Mouse (Mus musculus): ENCODE measurements at regions not wholly inside any gene's neighbourhood (a gene's known extent, or its start where the extent isn't known, plus 50 kb on each side); places are given as distances from the start of the nearest gene placed in this dataset.

GRCm38 (mm10) chr15:59845158-59845739 lies 171.2 kb downstream of the 4933412E24Rik start:
- DNase-seq (ENCODE audit: extremely low read depth, insufficient read length, low spot score) = peak; percentile 64

GRCm38 (mm10) chr15:59836631-59837030 lies 179.8 kb downstream of the 4933412E24Rik start:
- peak; percentile 60 for DNase-seq (ENCODE audit: extremely low read depth, insufficient read length, low spot score)

GRCm38 (mm10) chr15:59833232-59833631 lies 183.2 kb downstream of the 4933412E24Rik start:
- no peak for DNase-seq (ENCODE audit: extremely low read depth, insufficient read length, low spot score)

GRCm38 (mm10) chr15:59831481-59831880 lies 184.9 kb downstream of the 4933412E24Rik start:
- no peak for DNase-seq (ENCODE audit: extremely low read depth, insufficient read length, low spot score)

- no peak for DNase-seq (ENCODE audit: extremely low read depth, insufficient read length, low spot score)
These were observed 185.6 kb downstream of the 4933412E24Rik start for GRCm38 (mm10) chr15:59830553-59831462.

- DNase-seq (ENCODE audit: extremely low read depth, insufficient read length, low spot score) = peak; percentile 82
These were observed 188.0 kb downstream of the 4933412E24Rik start for GRCm38 (mm10) chr15:59828421-59828820.

- peak; percentile 22 for DNase-seq (ENCODE audit: extremely low read depth, insufficient read length, low spot score)
These were observed 190.1 kb downstream of the 4933412E24Rik start for GRCm38 (mm10) chr15:59826164-59826950.

GRCm38 (mm10) chr15:59823921-59824320 lies 192.5 kb downstream of the 4933412E24Rik start:
- DNase-seq (ENCODE audit: extremely low read depth, insufficient read length, low spot score) = no peak

GRCm38 (mm10) chr15:59822995-59823681 lies 193.3 kb downstream of the 4933412E24Rik start:
- peak; percentile 92 for DNase-seq (ENCODE audit: extremely low read depth, insufficient read length, low spot score)

- DNase-seq (ENCODE audit: extremely low read depth, insufficient read length, low spot score) = no peak
These were observed 196.1 kb downstream of the 4933412E24Rik start for GRCm38 (mm10) chr15:59820317-59820716.

GRCm38 (mm10) chr15:59816031-59816430 lies 200.4 kb downstream of the 4933412E24Rik start:
- DNase-seq (ENCODE audit: extremely low read depth, insufficient read length, low spot score) = no peak

GRCm38 (mm10) chr15:59811566-59811965 lies 204.8 kb downstream of the 4933412E24Rik start:
- DNase-seq (ENCODE audit: extremely low read depth, insufficient read length, low spot score) = no peak

GRCm38 (mm10) chr15:59809361-59809760 lies 207.1 kb downstream of the 4933412E24Rik start:
- DNase-seq (ENCODE audit: extremely low read depth, insufficient read length, low spot score) = no peak

- DNase-seq (ENCODE audit: extremely low read depth, insufficient read length, low spot score) = no peak
These were observed 208.7 kb downstream of the 4933412E24Rik start for GRCm38 (mm10) chr15:59807723-59808122.

- DNase-seq (ENCODE audit: extremely low read depth, insufficient read length, low spot score) = no peak
These were observed 210.6 kb downstream of the 4933412E24Rik start for GRCm38 (mm10) chr15:59805771-59806170.

GRCm38 (mm10) chr15:59804821-59805220 lies 211.6 kb downstream of the 4933412E24Rik start:
- no peak for DNase-seq (ENCODE audit: extremely low read depth, insufficient read length, low spot score)

- DNase-seq (ENCODE audit: extremely low read depth, insufficient read length, low spot score) = peak; percentile 45
These were observed 212.0 kb downstream of the 4933412E24Rik start for GRCm38 (mm10) chr15:59804394-59804793.

- no peak for DNase-seq (ENCODE audit: extremely low read depth, insufficient read length, low spot score)
These were observed 214.1 kb downstream of the 4933412E24Rik start for GRCm38 (mm10) chr15:59802276-59802675.

GRCm38 (mm10) chr15:59799124-59799815 lies 217.1 kb downstream of the 4933412E24Rik start:
- peak; percentile 62 for DNase-seq (ENCODE audit: extremely low read depth, insufficient read length, low spot score)

- no peak for DNase-seq (ENCODE audit: extremely low read depth, insufficient read length, low spot score)
These were observed 217.9 kb downstream of the 4933412E24Rik start for GRCm38 (mm10) chr15:59798486-59798885.

Measured in 3134 (cell line).